23 mouse cellular contexts compared by ENCODE assay signal in genomic region chr13:43350489-43351169, GRCm38 (mm10). TPM values are rescaled to one million over a fixed set of nuclear protein-coding genes. Genes with fewer than 3 reads are reported as not detected.
DNase-seq lines count a peak whose midpoint lies in the region; ATAC-seq and TF ChIP-seq lines count a peak whose summit lies in the region.
"Had no signal": no experiment of that assay in that cellular context is flagged by ENCODE, and none has a peak within 500 bp of the region (broad histone marks: within the 10 kb centered on the region; RNA-seq: fewer than 3 reads in every experiment).

No protein-coding gene starts in this region.

- H3K9me3 ChIP-seq in liver, postnatal 0 days (ENCODE audit: low read length): no peaks in the 10 kb centered on the region
- H3K9me3 ChIP-seq in lung, postnatal 0 days (ENCODE audit: low read length): no peaks in the 10 kb centered on the region
- H3K9me3 ChIP-seq in stomach, postnatal 0 days (ENCODE audit: control insufficient read depth, low read length): no peaks in the 10 kb centered on the region
- H3K9me3 ChIP-seq: embryonic facial prominence, embryonic 10.5 days; forebrain, embryonic 15.5 days; hindbrain, embryonic 12.5 days; limb, embryonic 10.5 days; lung, embryonic 15.5 days; midbrain, embryonic 10.5 days had no signal

- H3K27ac ChIP-seq in liver, postnatal 0 days (ENCODE audit: low read depth): 0 out of 2 replicates have a peak overlapping the region, but pooled peaks have one; percentile 1
- H3K27ac ChIP-seq in lung, postnatal 0 days (ENCODE audit: low read length): peak overlapping the region; percentile 0; the same call in 1 of the 2 replicates
- no peak overlapping the region for H3K27ac ChIP-seq in stomach, postnatal 0 days (replicated peaks)
- H3K27ac ChIP-seq: embryonic facial prominence, embryonic 10.5 days; forebrain, embryonic 15.5 days; hindbrain, embryonic 12.5 days; kidney, postnatal 0 days; layer of hippocampus, adult 2 months; limb, embryonic 10.5 days; lung, embryonic 15.5 days; midbrain, embryonic 10.5 days had no signal

- TF ChIP-seq EP300 in liver, postnatal 0 days (IDR thresholded peaks at IDR 0.05; ENCODE audit: low read depth): peak; percentile 59; the same call in 1 of the 2 replicates
- peak; percentile 64; the same call in 1 of the 2 replicates for TF ChIP-seq EP300 in lung, postnatal 0 days (IDR thresholded peaks at IDR 0.05)
- TF ChIP-seq EP300 in stomach, postnatal 0 days (optimal IDR thresholded peaks at IDR 0.05): no peak

- no peak for ATAC-seq in liver, postnatal 0 days
- peak; percentile 67 for ATAC-seq in lung, postnatal 0 days
- ATAC-seq in stomach, postnatal 0 days (ENCODE audit: low FRiP score, low TSS enrichment): no peak
- ATAC-seq: forebrain, embryonic 15.5 days had no signal

- H3K4me1 ChIP-seq in liver, postnatal 0 days (ENCODE audit: insufficient read depth): no peaks in the 10 kb centered on the region
- no peaks in the 10 kb centered on the region for H3K4me1 ChIP-seq in lung, postnatal 0 days (ENCODE audit: insufficient read depth, low read depth, low read length)
- H3K4me1 ChIP-seq in stomach, postnatal 0 days (replicated peaks; ENCODE audit: control insufficient read depth, insufficient read depth): no peaks in the 10 kb centered on the region
- H3K4me1 ChIP-seq: forebrain, embryonic 15.5 days; hindbrain, embryonic 12.5 days had no signal

- WGBS in liver, postnatal 0 days (ENCODE audit: insufficient replicate concordance): 53% methylated on average over 9 of the region's 9 CpGs
- WGBS in lung, postnatal 0 days: 44% methylated on average over 9 of the region's 9 CpGs
- WGBS in stomach, postnatal 0 days: 50% methylated on average over 9 of the region's 9 CpGs

- no peak for TF ChIP-seq CTCF in liver, postnatal 0 days (IDR thresholded peaks at IDR 0.05; ENCODE audit: low read depth)
- TF ChIP-seq CTCF in lung, postnatal 0 days (IDR thresholded peaks at IDR 0.05): no peak
- TF ChIP-seq CTCF in stomach, postnatal 0 days (IDR thresholded peaks at IDR 0.05; ENCODE audit: low read depth): no peak

- H3K4me2 ChIP-seq in liver, postnatal 0 days (ENCODE audit: low read depth, low read length): no peak overlapping the region
- no peak overlapping the region for H3K4me2 ChIP-seq in lung, postnatal 0 days (replicated peaks; ENCODE audit: low read depth, low read length)
- H3K4me2 ChIP-seq in stomach, postnatal 0 days (replicated peaks; ENCODE audit: low read depth): no peak overlapping the region
- H3K4me2 ChIP-seq: forebrain, embryonic 15.5 days; heart, embryonic 11.5 days; hindbrain, embryonic 12.5 days; liver, embryonic 11.5 days; lung, embryonic 15.5 days had no signal

- H3K36me3 ChIP-seq in liver, postnatal 0 days (replicated peaks; ENCODE audit: insufficient read depth, low read length): no peaks in the 10 kb centered on the region
- no peaks in the 10 kb centered on the region for H3K36me3 ChIP-seq in lung, postnatal 0 days (ENCODE audit: insufficient read depth, low read length)
- no peaks in the 10 kb centered on the region for H3K36me3 ChIP-seq in stomach, postnatal 0 days (ENCODE audit: control insufficient read depth, insufficient read depth, low read length)
- H3K36me3 ChIP-seq: embryonic facial prominence, embryonic 10.5 days; forebrain, embryonic 15.5 days; hindbrain, embryonic 12.5 days; limb, embryonic 10.5 days; lung, embryonic 15.5 days; midbrain, embryonic 10.5 days had no signal

- peak; percentile 93 for DNase-seq in heart, adult 11 months
- no peak for DNase-seq in heart, adult 8-10 months (ENCODE audit: low spot score)
- DNase-seq in liver, postnatal 0 days: no peak
- DNase-seq in liver (no peak), adipocyte (ENCODE audit: low spot score) (no peak)
- peak; percentile 47 for DNase-seq in lung, postnatal 0 days (ENCODE audit: low spot score)
- DNase-seq in stomach, postnatal 0 days (ENCODE audit: low spot score): peak; percentile 20
- no peak for DNase-seq in gastrocnemius, adult 18-20 months (ENCODE audit: low spot score)
- DNase-seq: cerebellum, adult 11-12 months; cerebellum, postnatal 10 days; heart, postnatal 10 days; kidney, adult 18-20 months; thymus, adult 2 months had no signal

- no peak overlapping the region for H3K4me3 ChIP-seq in liver, postnatal 0 days (ENCODE audit: low read depth, low read length)
- H3K4me3 ChIP-seq in lung, postnatal 0 days (ENCODE audit: low read depth, low read length): no peak overlapping the region
- H3K4me3 ChIP-seq in stomach, postnatal 0 days (ENCODE audit: low read depth, low read length): no peak overlapping the region
- H3K4me3 ChIP-seq: embryonic facial prominence, embryonic 10.5 days; forebrain, embryonic 15.5 days; hindbrain, embryonic 12.5 days; layer of hippocampus, adult 2 months; limb, embryonic 10.5 days; lung, embryonic 15.5 days; midbrain, embryonic 10.5 days had no signal

- H3K9ac ChIP-seq in liver, postnatal 0 days (replicated peaks): no peak overlapping the region
- no peak overlapping the region for H3K9ac ChIP-seq in lung, postnatal 0 days (replicated peaks; ENCODE audit: low read depth)
- no peak overlapping the region for H3K9ac ChIP-seq in stomach, postnatal 0 days (ENCODE audit: low read length)
- H3K9ac ChIP-seq: forebrain, embryonic 15.5 days; hindbrain, embryonic 12.5 days; lung, embryonic 15.5 days had no signal

- H3K27me3 ChIP-seq in liver, postnatal 0 days (ENCODE audit: insufficient read depth, low read length): no peaks in the 10 kb centered on the region
- no peaks in the 10 kb centered on the region for H3K27me3 ChIP-seq in lung, postnatal 0 days (replicated peaks; ENCODE audit: insufficient read depth, low read length)
- no peaks in the 10 kb centered on the region for H3K27me3 ChIP-seq in stomach, postnatal 0 days (ENCODE audit: control insufficient read depth, insufficient read depth, low read length)
- H3K27me3 ChIP-seq: forebrain, embryonic 15.5 days; hindbrain, embryonic 12.5 days; lung, embryonic 15.5 days had no signal

RNA-seq across cellular contexts. Expression of gene Sirt5, which starts 14.7 kb away (rescaled TPM):
- 10 to 100 TPM; 57.4 to 64.4 (median 63.0) TPM for total RNA-seq in heart, adult 8-10 months (2022)
- polyA plus RNA-seq in liver, postnatal 0 days (2015; fragmentation: Nextera tagmentation; extraction: Ambion mirVana): 8.8 and 8.9 TPM in 2 replicates
- 11.9 and 15.6 TPM in 2 replicates for polyA plus RNA-seq in lung, postnatal 0 days (2015; fragmentation: Nextera tagmentation; extraction: Ambion mirVana)
- 12.5 and 13.6 TPM in 2 replicates for polyA plus RNA-seq in stomach, postnatal 0 days (2015; fragmentation: Nextera tagmentation; extraction: Ambion mirVana)
- total RNA-seq in gastrocnemius, adult 18-20 months (2021): 10 to 100 TPM; 17.1 to 22.1 TPM

RNA-seq across cellular contexts. Expression of gene Gfod1, which starts 46.7 kb away (rescaled TPM):
- total RNA-seq in heart, adult 8-10 months (2022): 10 to 100 TPM; 28.2 to 33.9 (median 30.5) TPM
- 0.58 and 0.81 TPM in 2 replicates for polyA plus RNA-seq in liver, postnatal 0 days (2015; fragmentation: Nextera tagmentation; extraction: Ambion mirVana)
- 1.6 and 2.0 TPM in 2 replicates for polyA plus RNA-seq in lung, postnatal 0 days (2015; fragmentation: Nextera tagmentation; extraction: Ambion mirVana)
- polyA plus RNA-seq in stomach, postnatal 0 days (2015; fragmentation: Nextera tagmentation; extraction: Ambion mirVana): 0.57 and 1.1 TPM in 2 replicates
- total RNA-seq in gastrocnemius, adult 18-20 months (2021): 1 to 10 TPM; 4.7 to 6.8 TPM

RNA-seq across cellular contexts. Expression of gene Nol7, which starts 47.6 kb away (rescaled TPM):
- total RNA-seq in heart, adult 8-10 months (2022): 100 to 1,000 TPM in 3 of 4 experiments, 10 to 100 TPM in 1; 84.2 to 130 (median 113) TPM
- 94.2 and 103 TPM in 2 replicates for polyA plus RNA-seq in liver, postnatal 0 days (2015; fragmentation: Nextera tagmentation; extraction: Ambion mirVana)
- 95.7 and 98.8 TPM in 2 replicates for polyA plus RNA-seq in lung, postnatal 0 days (2015; fragmentation: Nextera tagmentation; extraction: Ambion mirVana)
- 118 and 119 TPM in 2 replicates for polyA plus RNA-seq in stomach, postnatal 0 days (2015; fragmentation: Nextera tagmentation; extraction: Ambion mirVana)
- total RNA-seq in gastrocnemius, adult 18-20 months (2021): 100 to 1,000 TPM; 121 to 134 TPM

Comparison
In these comparisons a context has a peak if more than half of its experiments do, and no peak if none do; other contexts are left out.
1. DNase-seq: peak in heart, adult 11 months (single experiment), lung, postnatal 0 days (single experiment) and stomach, postnatal 0 days (single experiment); none in heart, adult 8-10 months (single experiment), liver, postnatal 0 days (single experiment), liver (single experiment), gastrocnemius, adult 18-20 months (single experiment) and adipocyte (single experiment).